Mouse (Mus musculus) liver, embryonic 14.5 days (tissue): ENCODE data around the gene Rfx1. TPM values are rescaled to one million over a fixed set of nuclear protein-coding genes. Genes with fewer than 3 reads are reported as not detected.

Experiments
- ATAC-seq: fragments of 200-750 bp; cut with Nextera tagmentation; 2 replicates; pipeline ENCODE4 v1.8.0; 2017; ENCODE audit warnings: moderate number of reproducible peaks, mild to moderate bottlenecking, moderate library complexity; ENCODE audit not compliant: insufficient read depth
- DNase-seq, 3 experiments: peaks; one replicate each; pipeline ENCODE4 v3.0.0-alpha.2; 2012 to 2013; ENCODE audit warnings: low read depth in 3 of 3, low spot score in 3 of 3
- H3K27ac ChIP-seq: fragments of 300-500 bp; sonication (generic); 2 replicates; pipeline ENCODE4 v1.5.1; 2014; ENCODE audit warnings: moderate library complexity, mild to moderate bottlenecking, control low read depth, inconsistent platforms
- H3K27me3 ChIP-seq: fragments of 300-500 bp; sonication (generic); 2 replicates; pipeline ENCODE4 v1.6.1; 2014; ENCODE audit warnings: mild to moderate bottlenecking, low read length, moderate library complexity; ENCODE audit not compliant: control insufficient read depth, insufficient read depth
- H3K36me3 ChIP-seq: fragments of 300-500 bp; sonication (generic); replicated peaks from 2 replicates; pipeline ENCODE4 v1.6.1; 2014; ENCODE audit warnings: low read depth; ENCODE audit not compliant: control insufficient read depth, insufficient read depth
- H3K4me1 ChIP-seq, 2 experiments: fragments of 200-500 bp in 1 of 2; fragments of 300-500 bp in 1 of 2; sonication (generic) in 1 of 2; replicated peaks; 2 replicates each; pipeline ENCODE4 v1.6.1; 2012 to 2014; ENCODE audit warnings: antibody characterized with exemption in 1 of 2, inconsistent platforms in 1 of 2, low read length in 1 of 2; ENCODE audit not compliant: control insufficient read depth in 2 of 2, insufficient read depth in 2 of 2
- H3K4me2 ChIP-seq: fragments of 300-500 bp; sonication (generic); 2 replicates; pipeline ENCODE4 v1.6.1; 2014; ENCODE audit warnings: low read depth, mild to moderate bottlenecking, control low read depth, moderate library complexity
- H3K4me3 ChIP-seq, 2 experiments: fragments of 200-500 bp in 1 of 2; fragments of 300-500 bp in 1 of 2; sonication (generic) in 1 of 2; 2 replicates each; pipeline ENCODE4 v1.5.1; 2012 to 2014; ENCODE audit warnings: low read depth in 2 of 2, low read length in 2 of 2, mild to moderate bottlenecking in 2 of 2, control low read depth in 1 of 2, inconsistent platforms in 1 of 2, moderate library complexity in 1 of 2; ENCODE audit not compliant: insufficient read depth in 1 of 2
- H3K9ac ChIP-seq: fragments of 300-500 bp; sonication (generic); replicated peaks from 2 replicates; pipeline ENCODE4 v1.6.1; 2014; ENCODE audit warnings: mild to moderate bottlenecking, control low read depth, moderate library complexity
- H3K9me3 ChIP-seq: fragments of 300-500 bp; sonication (generic); 2 replicates; pipeline ENCODE4 v1.6.1; 2016; ENCODE audit warnings: low read length, mixed read lengths; ENCODE audit not compliant: control insufficient read depth
- CTCF ChIP-seq: IDR thresholded peaks from 2 replicates; pipeline ENCODE4 v1.5.1; 2016; ENCODE audit warnings: antibody characterized with exemption, low read depth, control low read depth
- EP300 ChIP-seq: IDR thresholded peaks from 2 replicates; pipeline ENCODE4 v1.6.1; 2016; ENCODE audit warnings: antibody characterized with exemption, low read depth
- WGBS: fragments of 180-500 bp; shearing (Covaris S2); extraction: QIAGEN DNeasy Blood & Tissue Kit; methylation state at CpG from one replicate; pipeline ENCODE4 v1.1.7; 2014; ENCODE audit not compliant: insufficient replicate concordance; 5-methylcytosine and 5-hydroxymethylcytosine counted together
- polyA plus RNA-seq, 2 experiments: library from polyadenylated mRNA; depleted of rRNA in 1 of 2; stranded (reverse) in 1 of 2; unstranded in 1 of 2; fragments of >200 nt; fragmentation: Nextera tagmentation in 1 of 2; extraction: Ambion mirVana in 1 of 2; gene quantifications; 2 replicates each; pipeline versions ENCODE4 v1.2.1 to v1.2.3; 2012 to 2014

Rfx1 gene
- polyA plus RNA-seq, 2 experiments, result 1.5 to 4.6 TPM

DNA sequence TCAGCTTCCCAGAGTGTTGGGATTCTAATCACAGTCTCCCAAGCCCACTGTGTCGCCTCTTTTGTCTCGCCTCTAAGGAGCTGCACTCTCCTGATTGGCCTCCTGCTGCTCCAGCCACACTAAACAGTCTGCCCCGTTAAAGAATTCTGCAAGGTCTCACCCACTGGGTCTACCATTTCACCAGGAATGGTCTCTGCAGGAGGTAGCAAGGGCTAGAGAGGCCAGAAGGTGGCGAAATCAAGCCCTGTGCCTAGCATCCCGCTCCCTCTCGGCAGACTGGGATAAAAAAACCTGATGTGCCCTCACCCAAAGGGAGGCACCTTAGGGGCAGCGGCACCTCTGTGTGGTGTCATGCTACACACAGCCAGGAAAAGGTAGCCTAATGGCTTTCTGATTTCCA, 22.5 kb upstream of the Rfx1 start:
- no peaks in the 10 kb centered on the region for H3K4me1 ChIP-seq
- no peak for TF ChIP-seq CTCF
- no peak for TF ChIP-seq EP300
- no peaks in the 10 kb centered on the region for H3K36me3 ChIP-seq
- no peak for ATAC-seq
- no peak for DNase-seq
- no peak overlapping the region for H3K27ac ChIP-seq
- no peak overlapping the region for H3K4me2 ChIP-seq
- 12% methylated on average over 7 of the region's 7 CpGs for WGBS
- H3K9me3 ChIP-seq, result no peaks in the 10 kb centered on the region
- no peak overlapping the region for H3K4me3 ChIP-seq
- no peak overlapping the region for H3K9ac ChIP-seq
- peaks cover 36% of the 10 kb centered on the region for H3K27me3 ChIP-seq

DNA sequence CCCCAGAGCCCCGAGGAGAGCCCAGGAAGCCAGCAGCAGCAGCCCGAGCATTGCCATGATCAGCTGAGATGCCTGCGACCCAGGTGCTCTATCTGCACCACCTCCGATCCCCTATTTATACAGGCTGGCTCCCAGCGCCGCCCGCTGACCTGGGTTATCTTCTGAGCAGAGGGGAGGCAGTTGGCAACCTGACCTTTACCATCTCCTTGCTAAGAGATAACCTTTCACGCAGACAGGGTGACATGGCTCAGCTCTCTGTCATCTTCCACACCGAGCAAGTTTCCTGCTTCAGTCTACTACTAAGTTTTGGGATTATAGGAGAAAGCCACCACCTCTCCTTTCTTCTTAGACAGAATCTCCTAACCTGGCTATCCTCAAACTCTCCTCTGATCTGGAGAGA, 21.7 kb upstream of the Rfx1 start, which contains the start of gene Rln3:
Rln3 (minus strand) TSS at position 101 of the 400 bp plus-strand sequence.
- Histone ChIP-seq H3K36me3 (no peaks in the 10 kb centered on the region), H3K27me3 (peaks cover 36% of the 10 kb centered on the region), H3K9ac (no peak within 1 kb of the TSS), H3K9me3 (no peaks in the 10 kb centered on the region), H3K27ac (no peak within 1 kb of the TSS), H3K4me2 (no peak within 1 kb of the TSS), H3K4me1 (no peaks in the 10 kb centered on the region), H3K4me3 (no peak within 1 kb of the TSS)
- TF ChIP-seq EP300, result no peak
- TF ChIP-seq CTCF, result no peak
- ATAC-seq, result no peak
- 12% methylated on average over 9 of the region's 9 CpGs for WGBS
- DNase-seq, result no peak

DNA sequence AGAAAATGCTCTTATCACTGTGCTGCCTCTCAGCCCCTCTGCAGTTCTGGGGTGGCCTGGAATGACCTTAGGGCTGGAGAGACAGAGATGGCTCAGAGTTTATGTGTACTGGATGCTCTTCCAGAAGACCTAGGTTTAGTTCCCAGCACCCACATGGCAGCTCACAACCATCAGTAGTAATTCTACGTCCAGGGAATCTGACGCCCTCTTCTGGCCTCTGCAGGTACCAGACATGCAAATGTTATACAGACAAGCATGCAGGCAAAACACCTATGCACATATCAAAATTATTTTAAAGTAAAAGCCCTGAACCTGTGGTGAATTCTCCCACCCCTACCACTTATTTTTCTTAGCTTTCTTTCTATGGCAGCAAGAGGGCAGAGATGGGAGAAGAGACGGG, 20.1 kb upstream of the Rfx1 start:
- Histone ChIP-seq H3K4me2 (no peak overlapping the region), H3K27ac (no peak overlapping the region), H3K9me3 (no peaks in the 10 kb centered on the region), H3K4me3 (no peak overlapping the region), H3K9ac (no peak overlapping the region), H3K4me1 (no peaks in the 10 kb centered on the region; a peak in 1 of 4 replicates), H3K27me3 (peaks cover 36% of the 10 kb centered on the region), H3K36me3 (no peaks in the 10 kb centered on the region)
- ATAC-seq, result no peak
- 69% methylated on average over 3 of the region's 3 CpGs for WGBS
- TF ChIP-seq EP300 (no peak), CTCF (no peak)
- no peak for DNase-seq

DNA sequence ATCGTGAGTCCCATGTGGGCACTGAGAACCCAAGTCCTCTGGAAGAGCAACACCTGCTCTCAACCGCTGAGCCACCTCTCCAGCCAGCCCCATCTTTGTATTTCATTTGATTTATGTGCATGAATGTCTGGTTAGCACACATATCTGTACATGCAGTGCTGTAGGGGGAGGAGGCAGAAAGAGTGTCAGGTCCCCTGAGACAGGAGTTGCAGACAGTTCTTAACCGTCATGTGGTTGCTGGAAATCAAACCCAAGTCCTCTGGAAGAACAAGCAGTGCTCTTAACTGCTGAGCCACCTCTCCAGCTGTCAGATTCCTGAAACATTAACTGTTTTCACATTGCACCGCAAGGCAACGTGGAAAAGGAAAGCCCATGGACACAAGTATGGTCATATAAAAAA, 18.5 kb upstream of the Rfx1 start:
- Histone ChIP-seq H3K27ac (no peak overlapping the region), H3K4me1 (peaks cover 0 to 3% of the 10 kb centered on the region in 2 experiments; a peak in 1 of 4 replicates), H3K27me3 (peaks cover 23% of the 10 kb centered on the region), H3K9ac (no peak overlapping the region), H3K4me2 (no peak overlapping the region), H3K36me3 (no peaks in the 10 kb centered on the region), H3K9me3 (no peaks in the 10 kb centered on the region), H3K4me3 (no peak overlapping the region)
- no peak for DNase-seq
- no peak for TF ChIP-seq EP300
- no peak for TF ChIP-seq CTCF
- 65% methylated on average over 5 of the region's 5 CpGs for WGBS
- no peak for ATAC-seq

DNA sequence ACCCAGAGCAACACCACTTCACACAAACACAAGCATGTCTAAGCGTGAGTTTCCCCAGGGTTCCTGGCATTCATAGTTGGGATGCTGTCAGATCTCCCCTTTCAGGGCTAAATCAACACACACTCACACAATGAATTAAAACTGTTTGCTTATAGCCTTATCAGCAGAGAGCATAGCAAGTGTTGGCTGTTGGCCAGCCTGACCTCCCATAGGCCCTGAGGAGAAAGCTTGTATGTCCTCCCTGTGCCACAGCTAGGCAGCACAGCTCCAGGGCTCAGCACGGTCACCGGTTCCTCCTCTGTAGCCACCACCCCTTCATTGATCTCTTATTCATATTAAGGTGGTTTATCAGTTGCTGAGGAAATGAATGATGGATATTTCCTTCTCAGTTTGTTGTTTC, 13.9 kb upstream of the Rfx1 start:
- ATAC-seq (no peak), DNase-seq (no peak)
- Histone ChIP-seq H3K4me1 (peaks cover 0 to 3% of the 10 kb centered on the region in 2 experiments; a peak in 1 of 4 replicates), H3K9ac (no peak overlapping the region), H3K36me3 (no peaks in the 10 kb centered on the region), H3K9me3 (no peaks in the 10 kb centered on the region), H3K4me2 (no peak overlapping the region), H3K4me3 (no peak overlapping the region), H3K27ac (no peak overlapping the region), H3K27me3 (no peaks in the 10 kb centered on the region)
- TF ChIP-seq CTCF (no peak), EP300 (no peak)
- 51% methylated on average over 3 of the region's 3 CpGs for WGBS
